Mouse (Mus musculus) skeletal muscle tissue, adult 2 months (tissue): ENCODE data around the gene Uxt.

Experiments
- DNase-seq: peaks from one replicate; pipeline ENCODE4 v3.0.0-alpha.2; 2012; ENCODE audit warnings: low read depth, low spot score

Gene Uxt

GRCm38 (mm10) chrX:20961477-20962378, at the start of gene Uxt:
Uxt (minus strand) TSS chrX:20962017.
- peak; percentile 83 for DNase-seq

GRCm38 (mm10) chrX:20980901-20981300, 19.1 kb upstream of the Uxt start:
- DNase-seq: no peak

- DNase-seq: peak; percentile 93
These were observed 11.5 kb downstream of the Uxt start, which contains the start of gene Elk1 for GRCm38 (mm10) chrX:20950191-20950880. Elk1 (minus strand) TSS chrX:20950608.

GRCm38 (mm10) chrX:20946055-20946454, 15.8 kb downstream of the Uxt start:
- DNase-seq: peak; percentile 32

- peak; percentile 30 for DNase-seq
These were observed 29.9 kb downstream of the Uxt start for GRCm38 (mm10) chrX:20931963-20932362.

- DNase-seq: peak; percentile 11
These were observed 30.5 kb downstream of the Uxt start, which contains the start of gene Cfp for GRCm38 (mm10) chrX:20931364-20931763. Cfp (minus strand) TSS chrX:20931555.

- DNase-seq: no peak
These were observed 32.0 kb downstream of the Uxt start for GRCm38 (mm10) chrX:20929859-20930258.

- no peak for DNase-seq
These were observed 36.8 kb downstream of the Uxt start for GRCm38 (mm10) chrX:20924976-20925375.

- DNase-seq: no peak
These were observed 38.3 kb downstream of the Uxt start for GRCm38 (mm10) chrX:20923506-20923905.

GRCm38 (mm10) chrX:20921366-20921765, 40.5 kb downstream of the Uxt start:
- no peak for DNase-seq

- DNase-seq: peak; percentile 55
These were observed 40.9 kb downstream of the Uxt start, which contains the start of gene Syn1 for GRCm38 (mm10) chrX:20920844-20921364. Syn1 (minus strand) TSS chrX:20921004.

- no peak for DNase-seq
These were observed 41.5 kb downstream of the Uxt start for GRCm38 (mm10) chrX:20920249-20920843.

- DNase-seq: no peak
These were observed 46.7 kb downstream of the Uxt start for GRCm38 (mm10) chrX:20915075-20915474.

- DNase-seq: no peak
These were observed 48.1 kb downstream of the Uxt start for GRCm38 (mm10) chrX:20913726-20914125.

GRCm38 (mm10) chrX:20910074-20910473, 51.7 kb downstream of the Uxt start:
- DNase-seq: no peak
